Mouse (Mus musculus) C2C12 (cell line): ENCODE measurements around the gene Pbx4. TPM values are rescaled to one million over a fixed set of nuclear protein-coding genes. Genes with fewer than 3 reads are reported as not detected.

ENCODE experiments used
- H3K27me3 ChIP-seq: one replicate; pipeline ENCODE4 v1.6.1; 2011; ENCODE audit not compliant: control insufficient read depth, insufficient read depth, insufficient read length
- H3K36me3 ChIP-seq: one replicate; pipeline ENCODE4 v1.6.1; 2011; ENCODE audit not compliant: control insufficient read depth, insufficient read depth
- H3K4me3 ChIP-seq: one replicate; pipeline ENCODE4 v1.5.1; 2011; ENCODE audit warnings: mild to moderate bottlenecking, control low read depth; ENCODE audit not compliant: poor library complexity, insufficient read depth, severe bottlenecking
- H3K79me2 ChIP-seq: one replicate; pipeline ENCODE4 v1.6.1; 2011; ENCODE audit not compliant: control insufficient read depth, insufficient read depth
- H3K79me3 ChIP-seq: one replicate; pipeline ENCODE4 v1.6.1; 2011; ENCODE audit warnings: low read depth, control low read depth
- H3ac ChIP-seq: one replicate; pipeline ENCODE3; 2011; ENCODE audit warnings: low read depth; ENCODE audit not compliant: control insufficient read depth, insufficient read length
- CEBPB ChIP-seq: IDR thresholded peaks from one replicate; pipeline ENCODE4 v1.6.1; 2011; ENCODE audit warnings: low read depth, mild to moderate bottlenecking, control low read depth, moderate library complexity
- CTCF ChIP-seq: IDR thresholded peaks from one replicate; pipeline ENCODE4 v1.5.1; 2011; ENCODE audit not compliant: control insufficient read depth, insufficient read depth, insufficient read length
- FOSL1 ChIP-seq: IDR thresholded peaks from one replicate; pipeline ENCODE4 v1.8.0; 2011; ENCODE audit warnings: mild to moderate bottlenecking, low read length; ENCODE audit not compliant: poor library complexity, insufficient read depth, severe bottlenecking
- MAX ChIP-seq: IDR thresholded peaks from one replicate; pipeline ENCODE4 v1.6.1; 2011; ENCODE audit warnings: mild to moderate bottlenecking, control low read depth
- MYOD1 ChIP-seq: IDR thresholded peaks from one replicate; pipeline ENCODE4 v1.6.1; 2011; ENCODE audit warnings: low read depth; ENCODE audit not compliant: control insufficient read depth, insufficient read length
- MYOG ChIP-seq: IDR thresholded peaks from one replicate; pipeline ENCODE4 v1.6.1; 2011; ENCODE audit not compliant: control insufficient read depth, insufficient read length; ENCODE audit errors: extremely low read depth
- USF1 ChIP-seq: IDR thresholded peaks from one replicate; pipeline ENCODE4 v1.6.1; 2011; ENCODE audit warnings: low read depth, mild to moderate bottlenecking, control low read depth, moderate library complexity
- polyA plus RNA-seq: library from polyadenylated mRNA; unstranded; fragments of >200 nt; fragmentation: generic; extraction: Trizol; gene quantifications from one replicate; pipeline ENCODE4 v1.2.1, GENCODE M21; 2012; ENCODE audit warnings: missing spikeins

The Pbx4 gene
- polyA plus RNA-seq, 1 experiment: 1.6 TPM

DNA sequence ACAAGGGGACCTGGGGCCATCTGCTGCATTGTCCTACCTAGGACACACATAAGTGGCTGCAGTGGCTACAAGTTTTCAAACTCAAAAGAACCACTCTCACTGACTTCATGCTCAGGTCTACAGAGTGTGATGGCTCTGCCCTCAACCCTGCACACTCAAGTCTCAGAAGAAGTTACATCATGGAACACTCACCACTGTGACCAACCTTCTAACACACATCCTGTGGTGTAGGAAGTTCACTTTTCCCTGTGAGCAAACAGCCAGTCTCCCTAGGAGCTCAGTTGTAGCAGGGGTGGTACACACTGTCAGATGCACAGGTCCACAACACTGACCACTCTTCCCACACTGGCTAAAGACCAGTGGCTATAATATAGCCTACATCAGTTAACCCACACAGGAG lies 86.2 kb downstream of the Pbx4 start:
- H3ac ChIP-seq: no peak overlapping the region
- H3K36me3 ChIP-seq: peaks cover 32% of the 10 kb centered on the region
- TF ChIP-seq MYOG: no peak
- TF ChIP-seq FOSL1: no peak
- TF ChIP-seq CEBPB: no peak
- no peak for TF ChIP-seq MYOD1

DNA sequence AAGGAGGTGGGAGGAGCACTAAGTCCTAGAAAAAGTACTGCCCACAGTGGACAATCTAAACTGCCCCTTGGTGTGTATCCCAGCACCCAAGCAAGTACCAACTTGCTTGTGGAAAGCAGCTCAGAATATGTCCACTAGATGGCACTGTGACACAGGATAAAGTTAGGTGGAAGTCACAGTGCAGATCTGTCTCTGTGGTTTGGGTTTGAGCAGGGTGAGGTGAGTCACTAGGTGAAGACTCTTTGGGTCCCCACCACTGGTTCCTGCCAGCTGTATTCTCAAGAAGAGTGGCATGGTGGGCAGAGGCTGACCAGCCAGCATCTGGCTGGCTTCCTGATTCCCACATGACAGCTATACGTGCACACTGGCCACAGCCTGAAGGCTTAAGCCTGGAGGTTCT lies 86.7 kb downstream of the Pbx4 start:
- no peak overlapping the region for H3ac ChIP-seq
- H3K36me3 ChIP-seq: peaks cover 27% of the 10 kb centered on the region
- H3K79me3 ChIP-seq: peaks cover 33% of the 10 kb centered on the region
- H3K4me3 ChIP-seq: no peak overlapping the region
- H3K27me3 ChIP-seq: no peaks in the 10 kb centered on the region
- H3K79me2 ChIP-seq: peaks cover 52% of the 10 kb centered on the region
- peak; percentile 24 for TF ChIP-seq MAX
- no peak for TF ChIP-seq FOSL1
- no peak for TF ChIP-seq USF1
- peak; percentile 65 for TF ChIP-seq CTCF
- TF ChIP-seq MYOG: no peak
- TF ChIP-seq MYOD1: peak; percentile 50

More for the DNA sequence above, 86.2 kb downstream of the Pbx4 start:
- Histone ChIP-seq H3K79me2 (peaks cover 47% of the 10 kb centered on the region), H3K79me3 (peaks cover 29% of the 10 kb centered on the region), H3K4me3 (no peak overlapping the region), H3K27me3 (no peaks in the 10 kb centered on the region)

DNA sequence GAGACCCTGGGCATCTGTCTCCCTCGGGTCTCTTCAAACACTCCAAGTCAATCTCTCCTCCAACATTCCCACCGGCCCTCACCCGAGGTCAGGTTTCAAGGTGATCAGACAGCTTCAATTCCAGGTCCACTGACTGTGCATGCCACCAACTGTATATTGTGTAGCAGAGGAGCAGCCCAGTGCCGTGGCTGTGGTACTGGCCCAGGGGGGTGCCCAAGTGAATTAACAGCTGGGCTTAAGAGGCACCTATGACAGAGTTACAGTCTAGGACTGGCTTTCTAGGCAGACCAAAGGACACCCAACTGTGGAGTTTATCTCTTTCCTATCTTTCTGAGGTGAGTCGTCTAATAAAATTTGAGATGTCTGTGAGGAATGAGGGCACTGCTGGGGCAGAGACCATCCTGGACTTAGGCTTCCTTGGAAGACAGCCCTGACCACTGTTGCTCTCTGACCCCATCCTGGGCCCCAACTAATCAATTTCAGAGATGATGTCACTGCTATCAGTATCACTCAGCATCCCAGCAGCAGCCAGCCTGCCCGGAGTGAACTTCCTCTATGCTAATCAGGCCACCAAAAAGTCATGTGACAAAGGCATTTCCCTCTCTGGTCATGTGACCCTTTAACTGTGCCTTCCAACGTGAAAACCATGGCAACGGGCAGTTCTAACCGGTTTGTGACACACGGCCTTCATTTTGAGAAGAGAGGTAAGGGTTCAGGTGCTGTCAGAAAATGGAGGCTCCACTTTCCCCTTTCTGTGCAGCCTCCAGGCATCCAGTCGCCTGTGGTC lies 87.8 kb downstream of the Pbx4 start:
- H3K27me3 ChIP-seq: no peaks in the 10 kb centered on the region

DNA sequence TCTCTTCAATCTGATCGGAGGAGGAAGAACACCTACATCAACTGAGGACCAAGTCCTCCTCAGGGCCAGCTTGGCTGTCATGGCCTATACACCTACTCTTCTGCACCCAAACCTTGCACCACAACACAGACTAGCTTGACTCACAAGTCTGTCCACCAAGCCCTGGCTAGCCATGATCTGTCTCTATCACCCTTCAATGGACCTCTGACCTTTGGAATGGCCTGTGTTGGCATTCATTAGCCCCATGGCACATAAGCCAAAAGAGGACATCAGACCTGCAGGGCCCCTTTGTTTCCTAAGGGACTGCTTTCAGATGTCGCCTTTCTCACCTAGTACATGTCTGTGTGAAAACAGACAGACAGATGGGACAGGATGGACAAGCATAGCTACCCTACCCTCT lies 88.8 kb downstream of the Pbx4 start:
- Histone ChIP-seq H3K27me3 (no peaks in the 10 kb centered on the region), H3K79me2 (peaks cover 73% of the 10 kb centered on the region), H3K79me3 (peaks cover 46% of the 10 kb centered on the region), H3ac (no peak overlapping the region), H3K36me3 (peaks cover 16% of the 10 kb centered on the region), H3K4me3 (no peak overlapping the region)
- TF ChIP-seq USF1 (no peak), CEBPB (no peak), CTCF (no peak), MYOD1 (no peak), FOSL1 (no peak), MYOG (no peak), MAX (no peak)

More for the DNA sequence above, 87.8 kb downstream of the Pbx4 start:
- TF ChIP-seq FOSL1 (no peak), USF1 (peak; percentile 88)
- peaks cover 63% of the 10 kb centered on the region for H3K79me2 ChIP-seq
- H3K36me3 ChIP-seq: peaks cover 19% of the 10 kb centered on the region
- no peak overlapping the region for H3K4me3 ChIP-seq
- H3ac ChIP-seq: no peak overlapping the region
- H3K79me3 ChIP-seq: peaks cover 42% of the 10 kb centered on the region

Other genes starting within 250 kb of the Pbx4 start
- 3.5 TPM for gene Zfp868, start 206.9 kb upstream of the Pbx4 start, polyA plus RNA-seq
- 0.14 TPM for gene Zfp964, start 178.0 kb upstream of the Pbx4 start, polyA plus RNA-seq
- gene Zfp869, start 121.8 kb upstream of the Pbx4 start, polyA plus RNA-seq: 5.2 TPM
- gene Zfp963, start 82.5 kb upstream of the Pbx4 start, polyA plus RNA-seq: 0.42 TPM
- 0.28 TPM for gene Gm20422, start 57.6 kb upstream of the Pbx4 start, polyA plus RNA-seq
- 36.2 TPM for gene Atp13a1, start 41.3 kb upstream of the Pbx4 start, polyA plus RNA-seq
- 3.9 TPM for gene Zfp866, start 41.3 kb upstream of the Pbx4 start, polyA plus RNA-seq
- gene Gmip, start 23.8 kb upstream of the Pbx4 start, polyA plus RNA-seq: 6.8 TPM
- 1.5 TPM for gene Lpar2, start 10.1 kb upstream of the Pbx4 start, polyA plus RNA-seq
- 0.02 TPM for gene Cilp2, start 55.2 kb downstream of the Pbx4 start, polyA plus RNA-seq
- gene Tssk6, start 69.7 kb downstream of the Pbx4 start, polyA plus RNA-seq: 0.57 TPM
- gene Ndufa13, start 70.1 kb downstream of the Pbx4 start, polyA plus RNA-seq: 135 TPM
- gene Yjefn3, start 70.2 kb downstream of the Pbx4 start, polyA plus RNA-seq: 2.6 TPM
- 59.3 TPM for gene Gatad2a, start 163.9 kb downstream of the Pbx4 start, polyA plus RNA-seq
- 24.0 TPM for gene Mau2, start 210.2 kb downstream of the Pbx4 start, polyA plus RNA-seq
- gene Sugp1, start 210.3 kb downstream of the Pbx4 start, polyA plus RNA-seq: 28.2 TPM
- 0.57 TPM for gene Tm6sf2, start 240.4 kb downstream of the Pbx4 start, polyA plus RNA-seq